Mouse (Mus musculus): ENCODE measurements around the gene Smagp. TPM values are rescaled to one million over a fixed set of nuclear protein-coding genes. Genes with fewer than 3 reads are reported as not detected.

Smagp gene
- polyA plus RNA-seq, 1 experiment from 2014 or later = 9.3 TPM

GRCm38 (mm10) chr15:100665411-100666218 lies 28.9 kb upstream of the Smagp start:
- Histone ChIP-seq H3K4me2 (peak overlapping the region; percentile 31), H3K9ac (no peak overlapping the region), H3K27me3 (no peaks in the 10 kb centered on the region), H3K4me3 (replicated peaks) (peak overlapping the region; percentile 3; the same call in 1 of the 2 replicates), H3K27ac (replicated peaks) (peak overlapping the region; percentile 26), H3K9me3 (replicated peaks) (no peaks in the 10 kb centered on the region), H3K4me1 (replicated peaks) (peaks cover 66% of the 10 kb centered on the region), H3K36me3 (replicated peaks) (no peaks in the 10 kb centered on the region)
- 21% methylated on average over 9 of the region's 9 CpGs for WGBS (ENCODE audit: insufficient replicate concordance)
- ATAC-seq (ENCODE audit: insufficient read depth) = no peak

GRCm38 (mm10) chr15:100664813-100665274 lies 28.1 kb upstream of the Smagp start:
- Histone ChIP-seq H3K27me3 (no peaks in the 10 kb centered on the region), H3K4me3 (replicated peaks) (no peak overlapping the region), H3K4me2 (0 out of 2 replicates have a peak overlapping the region, but pooled peaks have one; percentile 31), H3K9me3 (replicated peaks) (no peaks in the 10 kb centered on the region), H3K36me3 (replicated peaks) (no peaks in the 10 kb centered on the region), H3K4me1 (replicated peaks) (peaks cover 69% of the 10 kb centered on the region), H3K9ac (no peak overlapping the region), H3K27ac (replicated peaks) (no peak overlapping the region)
- 36% methylated on average over 9 of the region's 9 CpGs for WGBS (ENCODE audit: insufficient replicate concordance)
- ATAC-seq (ENCODE audit: insufficient read depth) = peak; percentile 20; the same call in 1 of the 2 replicates

GRCm38 (mm10) chr15:100660805-100661204 lies 24.1 kb upstream of the Smagp start:
- Histone ChIP-seq H3K4me1 (replicated peaks) (peaks cover 40% of the 10 kb centered on the region), H3K27ac (replicated peaks) (no peak overlapping the region), H3K9ac (no peak overlapping the region), H3K36me3 (replicated peaks) (no peaks in the 10 kb centered on the region; the same call in 1 of the 2 replicates), H3K27me3 (no peaks in the 10 kb centered on the region), H3K9me3 (replicated peaks) (no peaks in the 10 kb centered on the region), H3K4me2 (no peak overlapping the region), H3K4me3 (replicated peaks) (no peak overlapping the region)
- WGBS (ENCODE audit: insufficient replicate concordance) = 67% methylated on average over 5 of the region's 5 CpGs
- ATAC-seq (ENCODE audit: insufficient read depth) = no peak

DNA sequence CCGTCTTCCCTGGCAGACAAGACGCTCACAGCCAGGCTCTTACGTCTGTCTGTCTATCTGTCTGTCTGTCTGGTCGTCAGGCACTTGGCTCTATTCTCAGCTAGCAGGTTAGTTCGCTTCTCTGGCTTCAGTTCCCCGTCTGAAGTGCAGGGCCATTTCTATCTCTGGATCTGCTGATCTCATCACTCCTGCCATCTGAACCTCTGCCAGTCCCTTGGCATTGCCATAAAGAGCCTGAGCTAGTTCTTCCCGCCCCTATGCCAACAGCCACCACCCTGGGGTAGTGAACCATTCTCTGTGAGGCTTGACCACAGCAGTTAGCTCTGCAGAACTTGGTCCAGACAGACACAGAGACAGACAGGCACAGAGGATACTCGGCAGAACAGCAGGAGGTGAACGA lies 23.6 kb upstream of the Smagp start:
- H3K36me3 ChIP-seq (replicated peaks) = no peaks in the 10 kb centered on the region; the same call in 1 of the 2 replicates
- no peak overlapping the region for H3K27ac ChIP-seq (replicated peaks)
- H3K9me3 ChIP-seq (replicated peaks) = no peaks in the 10 kb centered on the region
- no peaks in the 10 kb centered on the region for H3K27me3 ChIP-seq
- no peak overlapping the region for H3K9ac ChIP-seq
- ATAC-seq (ENCODE audit: insufficient read depth) = no peak
- 59% methylated on average over 9 of the region's 9 CpGs for WGBS (ENCODE audit: insufficient replicate concordance)
- peaks cover 35% of the 10 kb centered on the region for H3K4me1 ChIP-seq (replicated peaks)
- H3K4me2 ChIP-seq = no peak overlapping the region
- no peak overlapping the region for H3K4me3 ChIP-seq (replicated peaks)

DNA sequence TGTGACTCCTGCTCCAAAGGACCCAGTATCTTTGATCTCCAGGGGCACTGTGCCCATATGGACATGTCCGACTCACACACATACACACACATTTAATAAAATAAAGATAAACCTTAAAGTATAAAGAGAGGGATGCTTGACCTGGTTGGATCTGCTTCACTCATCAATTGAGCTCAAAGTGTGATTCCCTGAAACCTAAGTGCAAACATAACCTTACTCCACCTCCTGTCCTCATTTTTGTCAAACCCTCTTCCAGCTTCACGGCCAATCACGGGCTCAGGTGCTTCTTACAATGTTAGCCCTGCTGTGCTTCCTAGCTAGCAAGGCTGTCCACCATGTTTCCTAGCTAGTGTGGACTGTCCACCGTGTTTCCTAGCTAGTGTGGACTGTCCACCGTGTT lies 18.5 kb upstream of the Smagp start:
- H3K4me1 ChIP-seq (replicated peaks) = peaks cover 9% of the 10 kb centered on the region; the same call in 1 of the 2 replicates
- no peaks in the 10 kb centered on the region for H3K27me3 ChIP-seq
- peaks cover 3% of the 10 kb centered on the region; the same call in 1 of the 2 replicates for H3K36me3 ChIP-seq (replicated peaks)
- no peak overlapping the region for H3K9ac ChIP-seq
- H3K27ac ChIP-seq (replicated peaks) = no peak overlapping the region
- 74% methylated on average over 5 of the region's 5 CpGs for WGBS (ENCODE audit: insufficient replicate concordance)
- H3K9me3 ChIP-seq (replicated peaks) = no peaks in the 10 kb centered on the region
- ATAC-seq (ENCODE audit: insufficient read depth) = no peak
- no peak overlapping the region for H3K4me2 ChIP-seq
- no peak overlapping the region for H3K4me3 ChIP-seq (replicated peaks)

DNA sequence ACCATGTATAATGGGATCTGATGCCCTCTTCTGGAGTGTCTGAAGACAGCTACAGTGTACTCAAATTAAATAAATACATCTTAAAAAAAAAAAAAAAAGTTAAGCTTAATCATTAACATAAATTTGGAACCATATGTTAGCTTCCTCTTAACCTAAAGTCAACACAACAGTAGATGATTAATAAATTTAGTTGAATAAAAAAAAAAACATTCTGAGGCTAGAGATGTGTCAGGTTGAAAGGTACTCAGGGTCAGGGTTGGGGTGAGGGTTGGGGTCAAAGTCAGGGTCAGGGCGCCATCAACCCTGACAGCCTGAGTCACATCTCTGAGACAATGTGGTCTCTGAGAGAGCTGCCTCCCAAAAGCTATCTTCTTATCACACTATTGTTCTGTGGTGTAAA lies 17.5 kb upstream of the Smagp start:
- Histone ChIP-seq H3K4me1 (replicated peaks) (no peaks in the 10 kb centered on the region; the same call in 1 of the 2 replicates), H3K4me2 (no peak overlapping the region), H3K27me3 (no peaks in the 10 kb centered on the region), H3K36me3 (replicated peaks) (peaks cover 6% of the 10 kb centered on the region; the same call in 1 of the 2 replicates), H3K9me3 (replicated peaks) (no peaks in the 10 kb centered on the region), H3K9ac (no peak overlapping the region), H3K4me3 (replicated peaks) (no peak overlapping the region), H3K27ac (replicated peaks) (no peak overlapping the region)
- 56% methylated on average over 1 of the region's 1 CpGs for WGBS (ENCODE audit: insufficient replicate concordance)
- ATAC-seq (ENCODE audit: insufficient read depth) = no peak

GRCm38 (mm10) chr15:100651610-100652009 lies 14.9 kb upstream of the Smagp start:
- Histone ChIP-seq H3K9ac (no peak overlapping the region), H3K4me1 (replicated peaks) (no peaks in the 10 kb centered on the region; the same call in 1 of the 2 replicates), H3K4me2 (no peak overlapping the region), H3K27ac (replicated peaks) (no peak overlapping the region), H3K27me3 (no peaks in the 10 kb centered on the region), H3K4me3 (replicated peaks) (no peak overlapping the region), H3K9me3 (replicated peaks) (no peaks in the 10 kb centered on the region), H3K36me3 (replicated peaks) (peaks cover 9% of the 10 kb centered on the region)
- 48% methylated on average over 9 of the region's 9 CpGs for WGBS (ENCODE audit: insufficient replicate concordance)
- ATAC-seq (ENCODE audit: insufficient read depth) = no peak

DNA sequence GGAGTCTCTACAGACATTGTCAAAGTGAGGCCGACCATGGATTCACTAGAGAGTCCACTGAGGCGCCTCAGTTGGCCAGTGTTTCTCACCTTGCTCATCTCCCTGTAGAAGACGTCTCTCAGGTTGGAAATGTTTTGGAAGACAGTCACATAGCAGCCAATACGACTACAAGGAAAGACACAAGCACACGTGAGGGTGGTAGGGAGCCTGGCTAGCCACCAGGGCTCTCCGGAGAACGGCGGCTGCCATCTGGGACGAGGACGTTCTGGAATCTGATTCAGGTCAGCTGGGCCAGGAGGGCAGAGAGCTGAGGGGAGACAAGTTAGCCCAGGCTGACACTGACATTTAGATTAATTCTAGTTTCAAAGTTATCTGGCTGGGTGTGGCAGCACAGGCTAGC lies 13.4 kb upstream of the Smagp start:
- no peak for ATAC-seq (ENCODE audit: insufficient read depth)
- H3K4me1 ChIP-seq (replicated peaks) = no peaks in the 10 kb centered on the region; the same call in 1 of the 2 replicates
- H3K4me2 ChIP-seq = no peak overlapping the region
- H3K9me3 ChIP-seq (replicated peaks) = no peaks in the 10 kb centered on the region
- H3K9ac ChIP-seq = no peak overlapping the region
- no peak overlapping the region for H3K27ac ChIP-seq (replicated peaks)
- no peak overlapping the region for H3K4me3 ChIP-seq (replicated peaks)
- no peaks in the 10 kb centered on the region for H3K27me3 ChIP-seq
- WGBS (ENCODE audit: insufficient replicate concordance) = 78% methylated on average over 10 of the region's 10 CpGs
- H3K36me3 ChIP-seq (replicated peaks) = peaks cover 9% of the 10 kb centered on the region

DNA sequence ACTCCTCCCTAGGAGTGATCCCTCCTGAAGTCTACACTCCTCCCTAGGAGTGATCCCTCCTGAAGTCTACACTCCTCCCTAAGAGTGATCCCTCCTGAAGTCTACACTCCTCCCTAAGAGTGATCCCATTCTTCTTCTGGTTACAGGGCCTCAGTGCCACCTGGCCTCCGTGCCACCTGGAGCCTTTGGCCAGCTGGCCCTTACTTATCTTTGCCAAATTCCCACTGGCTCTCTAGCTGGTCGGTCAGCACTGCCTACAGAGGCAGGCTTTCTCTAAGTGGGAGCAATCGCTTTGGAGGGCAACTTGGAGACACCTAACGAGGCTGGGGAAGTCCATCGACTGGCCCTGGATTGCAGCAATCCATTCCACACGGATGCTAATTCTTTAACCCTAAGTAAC lies 9.4 kb upstream of the Smagp start:
- H3K4me1 ChIP-seq (replicated peaks) = no peaks in the 10 kb centered on the region
- no peak overlapping the region for H3K9ac ChIP-seq
- no peaks in the 10 kb centered on the region for H3K27me3 ChIP-seq
- WGBS (ENCODE audit: insufficient replicate concordance) = 74% methylated on average over 6 of the region's 6 CpGs
- no peak overlapping the region for H3K4me3 ChIP-seq (replicated peaks)
- no peak for ATAC-seq (ENCODE audit: insufficient read depth)
- H3K9me3 ChIP-seq (replicated peaks) = no peaks in the 10 kb centered on the region
- no peak overlapping the region for H3K27ac ChIP-seq (replicated peaks)
- peaks cover 7% of the 10 kb centered on the region for H3K36me3 ChIP-seq (replicated peaks)
- no peak overlapping the region for H3K4me2 ChIP-seq

- Histone ChIP-seq H3K4me3 (replicated peaks) (no peak overlapping the region), H3K9me3 (replicated peaks) (no peaks in the 10 kb centered on the region), H3K4me2 (no peak overlapping the region), H3K36me3 (replicated peaks) (no peaks in the 10 kb centered on the region), H3K27ac (replicated peaks) (no peak overlapping the region), H3K9ac (no peak overlapping the region), H3K27me3 (peaks cover 18% of the 10 kb centered on the region), H3K4me1 (replicated peaks) (0 out of 2 replicates have a peak, but pooled peaks cover 3% of the 10 kb centered on the region)
- 79% methylated on average over 7 of the region's 7 CpGs for WGBS (ENCODE audit: insufficient replicate concordance)
- no peak for ATAC-seq (ENCODE audit: insufficient read depth)
Measured at GRCm38 (mm10) chr15:100642451-100642850, 5.7 kb upstream of the Smagp start.

GRCm38 (mm10) chr15:100641226-100641810 lies 4.6 kb upstream of the Smagp start:
- ATAC-seq (ENCODE audit: insufficient read depth) = no peak
- no peak overlapping the region for H3K4me2 ChIP-seq
- no peak overlapping the region for H3K4me3 ChIP-seq (replicated peaks)
- H3K27ac ChIP-seq (replicated peaks) = no peak overlapping the region
- peaks cover 14% of the 10 kb centered on the region for H3K4me1 ChIP-seq (replicated peaks)
- H3K9ac ChIP-seq = no peak overlapping the region
- H3K27me3 ChIP-seq = peaks cover 29% of the 10 kb centered on the region
- H3K9me3 ChIP-seq (replicated peaks) = no peaks in the 10 kb centered on the region
- no peaks in the 10 kb centered on the region for H3K36me3 ChIP-seq (replicated peaks)
- 74% methylated on average over 13 of the region's 16 CpGs for WGBS (ENCODE audit: insufficient replicate concordance)

All from liver, embryonic 15.5 days (tissue).